Mouse (Mus musculus): ENCODE results near the gene Fzd4.

DNA sequence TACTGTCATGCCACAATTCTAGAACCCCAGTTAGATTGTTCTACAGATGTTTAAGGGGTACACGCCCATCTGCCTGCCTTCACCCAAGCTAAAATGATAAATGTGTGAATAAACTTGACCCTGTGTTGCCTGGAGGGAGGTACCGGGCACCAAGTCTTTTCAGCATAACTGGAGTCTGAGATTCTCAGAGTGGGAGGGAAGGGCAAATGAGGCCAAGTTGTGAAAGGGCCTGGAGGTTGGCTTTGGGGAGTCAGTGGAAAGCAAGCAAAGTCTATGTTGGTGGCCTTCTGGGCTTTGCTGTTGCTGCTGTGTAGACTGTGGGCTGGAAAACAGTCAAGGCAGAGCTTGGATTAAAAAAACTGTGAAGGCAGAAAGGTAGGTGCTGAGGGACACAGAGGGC lies 13.6 kb downstream of the Fzd4 start:
- no peak for TF ChIP-seq POLR2A (IDR thresholded peaks at IDR 0.05; ENCODE audit: control insufficient read depth, low read depth, low read length)
- no peak for TF ChIP-seq CTCF (IDR thresholded peaks at IDR 0.05; ENCODE audit: control insufficient read depth, insufficient read depth, insufficient replicate concordance, low read depth, low read length)

Data from testis, adult 2 months (tissue).